Mouse (Mus musculus): ENCODE data around the gene Tada3.

Tada3 gene

GRCm38 (mm10) chr6:113377496-113378385 lies at the start of gene Tada3, which contains the start of gene Arpc4:
Gene Tada3 (minus strand): TSS chr6:113377883.
Gene Arpc4 (plus strand): TSS chr6:113378115.
- peak; percentile 90 for DNase-seq

GRCm38 (mm10) chr6:113427397-113427796 lies 49.7 kb upstream of the Tada3 start:
- DNase-seq: no peak

GRCm38 (mm10) chr6:113426696-113427095 lies 49.0 kb upstream of the Tada3 start:
- no peak for DNase-seq

- DNase-seq: no peak
These were observed 46.5 kb upstream of the Tada3 start for GRCm38 (mm10) chr6:113424187-113424586.

GRCm38 (mm10) chr6:113423000-113423399 lies 45.3 kb upstream of the Tada3 start:
- DNase-seq: no peak

GRCm38 (mm10) chr6:113419199-113419587 lies 41.5 kb upstream of the Tada3 start, which contains the start of gene Rpusd3:
Gene Rpusd3 (minus strand): TSS chr6:113419340.
- DNase-seq: peak; percentile 98

- DNase-seq: no peak
These were observed 40.9 kb upstream of the Tada3 start for GRCm38 (mm10) chr6:113418441-113419198.

GRCm38 (mm10) chr6:113416416-113416815 lies 38.7 kb upstream of the Tada3 start:
- DNase-seq: no peak

GRCm38 (mm10) chr6:113410001-113410400 lies 32.3 kb upstream of the Tada3 start:
- no peak for DNase-seq

- no peak for DNase-seq
These were observed 29.0 kb upstream of the Tada3 start for GRCm38 (mm10) chr6:113406683-113407082.

- DNase-seq: peak; percentile 58
These were observed 27.8 kb upstream of the Tada3 start for GRCm38 (mm10) chr6:113405483-113405882.

GRCm38 (mm10) chr6:113404649-113405448 lies 27.2 kb upstream of the Tada3 start:
- DNase-seq: no peak

GRCm38 (mm10) chr6:113402094-113402493 lies 24.4 kb upstream of the Tada3 start:
- DNase-seq: no peak

- DNase-seq: no peak
These were observed 18.8 kb upstream of the Tada3 start for GRCm38 (mm10) chr6:113396270-113397030.

GRCm38 (mm10) chr6:113395501-113395900 lies 17.8 kb upstream of the Tada3 start:
- no peak for DNase-seq

- DNase-seq: no peak
These were observed 17.1 kb upstream of the Tada3 start for GRCm38 (mm10) chr6:113394811-113395210.

GRCm38 (mm10) chr6:113393951-113394350 lies 16.3 kb upstream of the Tada3 start:
- no peak for DNase-seq

GRCm38 (mm10) chr6:113392387-113393071 lies 14.8 kb upstream of the Tada3 start:
- peak; percentile 53 for DNase-seq

- DNase-seq: no peak
These were observed 14.3 kb upstream of the Tada3 start for GRCm38 (mm10) chr6:113392015-113392386.

- no peak for DNase-seq
These were observed 13.0 kb upstream of the Tada3 start for GRCm38 (mm10) chr6:113390715-113391114.

- DNase-seq: no peak
These were observed 11.3 kb upstream of the Tada3 start, which contains the start of gene Ttll3 for GRCm38 (mm10) chr6:113388960-113389359. Gene Ttll3 (plus strand): TSS chr6:113389260.

All from right cerebral cortex, postnatal 25 days (tissue).